Mouse (Mus musculus) kidney, adult 8-10 months (tissue): Measurements from ENCODE around the gene Slc7a6os.

Experiments used
- DNase-seq, 2 experiments: peaks; one replicate each; pipeline ENCODE4 v3.0.0; 2022

Gene Slc7a6os

DNA sequence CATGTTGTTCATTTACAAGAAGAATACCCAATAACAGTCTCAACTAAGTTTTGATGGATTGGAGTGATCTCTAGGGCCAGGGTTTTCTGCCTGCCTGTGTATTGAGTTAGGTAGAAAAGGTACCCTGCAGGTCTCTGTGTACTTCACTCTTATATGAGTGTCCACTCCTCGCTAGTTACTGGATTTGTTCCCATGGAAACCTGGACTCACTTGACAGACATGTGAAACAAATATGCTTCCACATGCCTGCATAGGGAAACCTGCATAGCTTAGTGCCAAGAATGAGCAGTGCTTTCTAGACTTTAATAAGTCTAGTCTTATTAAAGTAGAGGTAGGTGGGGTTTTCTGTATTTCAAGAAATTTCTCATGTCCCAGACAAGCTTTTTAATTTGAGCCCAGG lies 33.8 kb downstream of the Slc7a6os start:
- DNase-seq, result no peak

- DNase-seq, result no peak
Observed at GRCm38 (mm10) chr8:106173566-106173965, 37.2 kb downstream of the Slc7a6os start.

- no peak for DNase-seq
Observed at GRCm38 (mm10) chr8:106169934-106170480, 40.7 kb downstream of the Slc7a6os start.

DNA sequence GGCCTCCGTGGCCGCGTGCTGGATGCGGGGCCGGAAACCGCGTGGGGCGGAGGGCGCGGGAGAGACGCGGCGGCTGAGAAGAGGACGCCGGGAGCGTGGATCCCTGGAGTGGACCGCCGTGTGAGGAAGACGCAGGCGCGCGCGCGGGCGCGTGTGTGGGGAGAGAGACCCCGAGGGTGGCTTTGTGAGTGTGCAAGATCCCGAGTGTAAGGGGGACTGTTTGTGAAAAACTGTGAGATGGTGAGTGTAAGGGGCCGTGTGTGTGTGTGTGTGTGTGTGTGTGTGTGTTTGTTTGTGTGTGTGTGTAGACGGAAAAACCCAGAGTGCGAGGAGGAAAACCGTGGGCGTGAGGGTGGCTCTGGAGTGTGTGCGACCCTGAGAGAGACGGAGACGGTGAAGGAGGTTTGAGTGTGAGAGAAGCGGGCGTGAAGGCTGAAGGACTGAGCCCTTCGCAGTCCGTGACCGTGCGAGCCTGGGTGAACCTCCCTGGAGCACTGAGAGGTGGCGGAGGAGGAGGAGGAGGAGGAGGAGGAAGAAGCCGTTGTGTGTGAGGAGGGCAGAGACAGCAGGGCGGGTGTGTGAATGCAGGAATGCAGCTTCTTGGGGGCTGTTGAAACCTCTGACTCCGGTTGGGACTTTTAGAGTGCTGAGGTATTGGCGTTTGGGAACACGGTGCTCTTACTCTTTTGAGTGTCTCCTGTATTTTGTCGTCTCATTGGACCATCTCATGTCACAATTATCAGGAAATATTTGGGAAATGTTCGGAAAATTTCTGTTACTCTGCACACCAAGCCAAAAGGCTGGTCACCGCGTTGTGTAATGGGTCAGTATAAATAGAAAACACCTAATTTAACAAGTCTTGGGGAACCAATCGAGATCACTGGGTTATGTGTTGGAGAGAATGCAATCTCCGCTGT lies 41.5 kb downstream of the Slc7a6os start:
- no peak for DNase-seq

GRCm38 (mm10) chr8:106168356-106169016 lies 42.2 kb downstream of the Slc7a6os start, which contains the start of gene Slc7a6:
TSS of gene Slc7a6 (plus strand) at chr8:106168857.
- DNase-seq, result peak; percentile 50 to 68

GRCm38 (mm10) chr8:106165460-106165859 lies 45.3 kb downstream of the Slc7a6os start:
- DNase-seq, result peak; percentile 49 to 79

DNA sequence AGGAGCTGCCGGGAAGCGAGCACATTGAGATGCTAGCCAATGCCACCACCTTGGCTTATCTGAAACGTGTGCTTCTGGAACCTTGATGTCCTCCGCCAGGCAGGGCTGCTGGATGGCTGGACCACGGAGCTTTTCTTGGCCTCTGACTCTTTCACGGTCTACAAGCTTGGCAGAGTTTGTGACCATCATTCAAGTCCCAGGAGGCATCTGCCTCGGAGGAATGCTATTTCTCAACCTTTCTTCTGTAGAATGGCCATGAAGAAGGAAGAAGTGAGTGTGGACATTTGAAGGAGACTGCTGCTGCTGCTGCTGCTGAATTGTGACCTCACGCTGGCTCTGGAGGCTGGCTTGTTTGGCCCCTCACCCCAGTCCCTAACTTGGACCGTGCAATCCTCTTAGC lies 47.5 kb downstream of the Slc7a6os start:
- DNase-seq, result no peak

DNA sequence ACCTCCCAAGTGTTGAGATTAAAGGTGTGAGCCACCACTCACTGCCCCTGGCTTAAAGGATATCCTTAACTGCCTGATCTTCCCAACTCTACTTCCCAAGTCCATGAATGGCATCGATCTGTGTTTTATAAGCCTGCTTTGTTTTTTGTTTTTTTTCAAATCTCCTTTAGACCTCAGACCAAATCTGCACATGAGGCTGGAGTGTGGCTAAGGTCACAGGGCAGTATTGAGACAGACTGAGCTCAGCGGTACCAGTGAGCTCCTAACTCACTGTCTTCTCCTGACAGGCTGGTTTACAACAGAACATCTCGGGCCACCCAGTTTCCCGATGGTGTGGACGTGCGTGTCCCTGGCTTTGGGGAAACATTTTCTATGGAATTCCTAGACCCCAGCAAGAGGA lies 50.9 kb downstream of the Slc7a6os start:
- no peak for DNase-seq

DNA sequence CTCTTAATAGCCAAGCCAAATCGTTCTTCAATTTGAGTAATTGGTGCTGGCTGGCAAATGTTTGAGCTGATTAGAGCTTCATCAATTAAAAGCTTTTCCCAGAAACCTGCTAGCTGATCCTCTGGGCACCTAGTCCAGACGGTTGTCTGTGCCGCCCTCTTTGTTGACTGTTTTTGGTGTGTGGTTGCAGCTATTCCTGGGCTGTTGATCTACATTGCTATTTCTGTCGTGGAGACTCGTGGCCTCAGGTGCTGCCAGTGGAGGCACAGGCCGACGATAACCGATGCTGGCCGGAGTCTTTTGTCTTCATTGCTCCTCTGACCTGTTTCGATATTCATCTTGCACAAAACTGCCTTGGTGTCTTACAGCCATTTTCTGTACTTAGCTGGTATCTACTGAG lies 52.4 kb downstream of the Slc7a6os start:
- DNase-seq, result no peak

- no peak for DNase-seq
Observed at GRCm38 (mm10) chr8:106157419-106157818, 53.3 kb downstream of the Slc7a6os start.

DNA sequence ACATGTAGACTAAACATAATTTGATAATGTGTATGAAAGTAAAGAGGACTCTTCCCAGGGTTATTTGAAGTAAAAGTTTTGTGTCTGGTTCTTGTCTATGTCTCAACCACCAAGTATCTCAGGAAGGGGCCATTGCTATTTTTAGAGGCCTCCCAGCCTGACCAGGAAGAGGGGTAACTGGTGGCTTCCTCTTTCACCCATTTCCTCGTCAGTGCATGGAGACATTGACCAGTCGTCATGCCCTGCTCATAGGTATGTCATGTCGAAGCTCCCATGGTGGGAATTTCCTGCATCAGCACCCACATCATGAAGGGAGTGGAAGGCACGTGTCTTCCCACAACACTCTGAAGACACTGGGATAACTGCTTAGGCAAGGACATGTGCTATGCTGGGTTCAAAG lies 57.9 kb downstream of the Slc7a6os start:
- no peak for DNase-seq

- DNase-seq, result no peak
Observed at GRCm38 (mm10) chr8:106151041-106151440, 59.7 kb downstream of the Slc7a6os start.
